Mouse (Mus musculus) heart, postnatal 25 days (tissue): ENCODE data around the gene Wdr43. TPM values are rescaled to one million over a fixed set of nuclear protein-coding genes. Genes with fewer than 3 reads are reported as not detected.
A peak's percentile ranks its signal among the peaks of the same experiment; 100 is the strongest.
"Not testable (repeated sequence)": the region's sequence is repeated elsewhere in the genome, so short reads cannot be mapped to it uniquely, and the experiment has no call there.

Source experiments
- DNase-seq: peaks from one replicate; pipeline ENCODE4 v3.0.0; 2022; ENCODE audit warnings: low spot score
- intact Hi-C: fragments of 180-260 bp; cut with DNase I; formaldehyde crosslinking; loops from one replicate; pipeline ENCODE4 v1.15.1; 2025
- total RNA-seq, 2 experiments: library from RNA; stranded (reverse); gene quantifications; 2 replicates each; pipeline ENCODE4 v1.2.3; 2021

Gene Wdr43
- total RNA-seq, result 10 to 100 TPM; 18.4 to 19.0 TPM

DNA sequence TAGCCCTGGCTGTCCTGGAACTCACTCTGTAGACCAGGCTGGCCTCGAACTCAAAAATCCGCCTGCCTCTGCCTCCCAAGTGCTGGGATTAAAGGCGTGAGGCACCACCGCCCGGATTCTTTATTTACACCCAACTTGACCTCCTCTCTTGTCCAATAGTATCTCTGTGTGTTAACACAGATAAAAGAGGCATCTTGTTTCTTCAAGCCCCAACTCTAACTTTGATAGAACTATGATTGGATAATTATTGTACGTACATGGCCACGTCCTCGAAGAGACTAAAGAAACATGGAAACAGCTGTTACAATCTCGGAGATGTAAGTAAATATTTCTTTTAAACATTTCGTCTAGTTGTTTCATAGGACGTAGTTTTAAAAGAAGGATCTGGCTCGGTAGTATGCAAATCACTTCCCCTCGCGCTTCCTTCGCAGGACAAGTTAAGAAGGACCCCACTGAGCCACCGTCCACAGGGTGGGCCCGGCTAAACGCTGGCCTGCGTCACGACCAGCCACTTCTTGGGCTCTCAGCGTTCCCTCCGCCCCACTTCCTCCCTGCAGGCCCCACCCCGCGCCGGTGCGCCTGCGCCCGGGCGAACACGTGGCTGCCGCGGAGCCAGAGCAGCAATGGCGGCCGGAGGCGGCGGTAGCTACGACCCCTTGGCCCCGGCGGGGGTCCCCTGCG lies at the start of gene Wdr43:
TSS of gene Wdr43 (plus strand) at position 258 of the 681 bp plus-strand sequence.
- intact Hi-C loops, result loop anchor here (1.0 to 10.0 kb wide), 2 partner anchors 17 to 91 kb away; partner anchors contain the start of gene Ndc80
- peak; percentile 95 for DNase-seq

DNA sequence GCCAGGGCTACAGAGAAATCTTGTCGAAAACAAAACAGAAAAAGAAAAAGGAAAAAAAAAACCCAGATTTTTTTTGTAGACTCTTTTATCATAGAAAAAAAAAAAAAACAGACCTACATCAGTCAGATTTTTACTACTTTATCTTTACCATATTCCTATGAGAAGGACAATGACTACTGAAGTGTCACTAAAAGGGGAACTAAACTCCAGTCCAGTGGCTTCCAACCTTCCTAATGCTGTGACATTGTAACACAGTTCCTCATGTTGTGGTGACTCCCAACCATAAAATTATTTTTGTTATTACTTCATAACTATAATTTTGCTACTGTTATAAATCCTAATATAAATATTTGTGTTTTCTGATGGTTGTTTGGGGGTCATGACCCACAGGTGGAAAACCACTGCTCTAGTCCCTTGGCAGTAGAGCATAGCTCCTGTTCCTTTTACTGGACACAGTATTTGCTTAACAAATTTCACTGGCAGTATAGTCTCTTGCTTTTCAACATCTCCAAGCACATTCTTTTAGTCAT lies 36.5 kb upstream of the Wdr43 start:
- DNase-seq, result no peak
- intact Hi-C loops, result no loop called here

DNA sequence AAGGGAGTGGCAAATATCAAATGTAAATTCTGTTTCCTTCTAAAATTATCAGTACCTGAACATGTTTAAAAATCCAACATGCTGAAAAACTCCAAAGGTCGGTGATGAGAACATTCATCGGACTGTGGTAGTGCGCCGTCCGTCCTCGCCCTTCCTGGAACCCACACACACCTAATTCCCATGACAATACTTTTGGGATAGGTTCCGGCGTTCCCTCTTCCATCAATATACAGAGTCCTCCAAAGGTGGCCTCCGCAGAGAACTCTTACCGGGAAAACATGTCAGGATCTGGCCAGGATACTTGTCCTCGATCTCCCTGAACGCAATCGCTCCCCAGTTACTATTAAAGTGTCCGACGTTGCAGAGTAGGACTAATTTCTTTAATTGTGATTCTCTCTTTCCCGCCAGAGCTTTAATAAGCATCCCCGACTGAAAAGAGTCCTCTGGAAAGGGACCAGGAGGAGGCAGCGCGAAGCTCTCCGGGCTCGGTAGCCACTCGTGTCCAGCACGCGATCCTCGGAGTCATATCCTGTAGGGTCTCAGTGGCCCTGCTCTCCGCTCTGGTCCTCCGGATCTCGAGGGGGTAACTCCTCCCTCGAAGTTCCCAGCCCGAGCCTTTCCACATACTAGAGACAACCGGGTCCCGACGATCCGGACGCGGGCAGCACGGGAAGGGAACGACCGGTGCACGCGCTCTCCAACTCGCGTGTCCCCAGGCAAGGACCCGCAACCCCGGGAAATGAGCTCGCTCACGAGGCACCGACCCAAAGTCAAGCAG lies 17.6 kb upstream of the Wdr43 start:
- intact Hi-C loops, result loop anchor here (1.0 kb wide), 1 partner anchor 18 kb away; no protein-coding TSS in a partner anchor
- no peak for DNase-seq

DNA sequence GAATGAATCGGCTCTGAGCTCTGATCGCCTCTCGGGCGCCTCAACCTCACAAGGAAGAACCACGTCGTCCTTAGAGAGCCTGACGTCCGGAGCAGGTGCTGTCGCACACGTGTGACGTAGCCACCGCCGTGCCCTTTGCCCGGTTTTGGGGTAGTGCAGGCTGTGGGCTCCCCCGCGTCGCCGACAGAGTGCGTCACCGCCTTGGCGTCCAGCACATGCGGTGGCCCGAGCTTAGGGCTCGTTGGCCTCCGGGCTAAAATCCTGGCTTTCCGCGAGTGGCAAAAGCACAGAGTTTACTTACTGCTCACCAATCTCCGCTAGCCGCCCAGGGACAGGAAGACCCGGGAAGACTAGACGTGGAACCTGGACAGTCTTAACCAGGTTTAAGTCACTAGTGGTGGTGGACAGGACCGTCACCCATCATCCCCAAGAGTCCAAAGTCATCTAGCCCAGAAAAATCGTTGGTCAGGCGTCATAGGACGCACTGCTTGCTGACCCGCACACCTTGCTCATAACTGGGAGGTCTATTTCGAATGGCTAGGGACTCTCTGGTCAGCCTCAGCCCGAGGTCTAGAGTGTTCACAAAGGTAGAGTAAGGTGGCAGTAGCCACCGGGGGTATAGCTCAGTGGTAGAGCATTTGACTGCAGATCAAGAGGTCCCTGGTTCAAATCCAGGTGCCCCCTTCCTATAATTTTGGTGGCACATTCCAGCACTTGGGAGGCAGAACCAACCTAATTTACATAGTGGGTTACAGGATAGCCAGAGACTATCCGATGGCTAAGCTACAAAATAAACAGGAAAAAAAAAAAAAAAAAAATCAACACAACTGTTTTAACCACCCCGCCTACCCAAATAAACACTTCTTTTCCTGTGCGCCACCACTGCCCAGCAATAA lies 16.8 kb upstream of the Wdr43 start:
- DNase-seq, result peak; percentile 74
- intact Hi-C loops, result loop anchor here (1.0 kb wide), 1 partner anchor 17 kb away; no protein-coding TSS in a partner anchor

DNA sequence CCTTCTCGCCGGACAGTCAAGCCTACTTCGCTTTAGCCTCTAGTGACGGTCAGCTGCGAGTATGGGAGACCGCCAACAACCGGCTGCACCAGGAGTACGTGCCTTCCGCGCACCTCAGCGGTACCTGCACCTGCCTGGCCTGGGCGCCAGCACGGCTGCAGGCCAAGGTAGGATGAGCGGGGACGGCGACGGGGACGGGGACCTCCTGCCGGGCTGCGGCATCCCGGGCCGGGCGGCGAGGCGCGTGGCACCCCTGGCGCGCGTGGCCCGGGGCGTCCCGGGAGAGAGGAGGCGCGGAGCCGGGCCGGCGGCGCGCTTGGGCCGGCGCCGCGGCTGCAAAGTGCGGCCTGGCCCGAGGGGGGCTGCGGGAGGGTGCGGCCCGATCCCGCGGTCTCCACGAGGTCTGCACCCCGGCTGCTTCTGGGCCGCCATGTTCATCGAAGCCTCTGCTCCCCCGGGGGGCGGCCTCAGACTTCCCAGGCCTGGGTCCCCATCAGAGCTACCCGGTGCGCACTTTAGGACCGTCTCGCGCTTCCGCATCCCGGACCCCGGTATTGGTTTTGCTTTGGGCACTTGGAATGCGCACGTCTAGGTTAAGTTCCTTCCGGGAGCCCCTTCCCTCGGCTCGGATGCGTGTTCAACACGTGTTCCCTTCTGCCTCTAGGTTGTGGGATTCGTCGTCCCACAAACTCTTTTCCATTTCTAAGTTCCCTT lies 781 bp downstream of the Wdr43 start:
- no peak for DNase-seq
- intact Hi-C loops, result loop anchor here (1.0 to 10.0 kb wide), 2 partner anchors 18 to 92 kb away; partner anchors contain the start of gene Ndc80

DNA sequence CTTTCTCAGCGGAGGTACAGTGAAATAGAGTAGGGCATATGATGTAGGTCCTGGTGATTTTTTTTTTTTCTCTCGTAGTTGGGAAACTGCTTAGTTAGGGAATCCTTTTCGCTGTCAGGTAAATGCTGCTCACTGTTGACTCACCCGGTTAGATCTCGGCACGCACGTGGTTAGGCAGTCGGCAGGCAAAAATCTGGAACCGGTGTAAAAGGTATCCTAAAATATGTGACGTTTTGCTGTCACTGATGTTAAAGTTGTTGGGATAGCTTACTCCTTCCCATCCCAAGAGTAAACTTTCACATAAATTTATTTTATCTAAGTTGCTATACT lies 1.3 kb downstream of the Wdr43 start:
- intact Hi-C loops, result loop anchor here (10.0 kb wide), 1 partner anchor 92 kb away; the partner anchor contains the start of gene Ndc80
- no peak for DNase-seq

DNA sequence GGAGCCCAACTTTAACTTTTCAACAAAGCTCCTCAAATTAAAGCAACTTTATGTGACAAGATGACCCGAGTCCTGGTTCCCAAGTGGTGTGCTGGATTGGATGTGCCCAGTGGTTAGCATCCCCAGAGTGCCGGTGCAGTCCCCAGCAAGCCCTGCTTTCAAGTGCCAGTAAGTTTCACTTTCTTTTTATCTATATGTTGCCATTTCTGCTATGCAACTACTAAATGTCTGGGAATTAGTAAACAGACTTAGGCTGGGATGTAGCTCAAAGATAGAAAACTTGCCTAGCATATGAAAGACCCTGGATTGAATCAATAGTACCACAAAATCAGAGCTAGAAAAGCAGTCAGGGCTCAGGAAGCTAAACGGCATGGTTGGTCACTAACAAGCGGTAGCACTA lies 2.3 kb downstream of the Wdr43 start:
- intact Hi-C loops, result loop anchor here (10.0 kb wide), 1 partner anchor 93 kb away; the partner anchor contains the start of gene Ndc80
- DNase-seq, result no peak

DNA sequence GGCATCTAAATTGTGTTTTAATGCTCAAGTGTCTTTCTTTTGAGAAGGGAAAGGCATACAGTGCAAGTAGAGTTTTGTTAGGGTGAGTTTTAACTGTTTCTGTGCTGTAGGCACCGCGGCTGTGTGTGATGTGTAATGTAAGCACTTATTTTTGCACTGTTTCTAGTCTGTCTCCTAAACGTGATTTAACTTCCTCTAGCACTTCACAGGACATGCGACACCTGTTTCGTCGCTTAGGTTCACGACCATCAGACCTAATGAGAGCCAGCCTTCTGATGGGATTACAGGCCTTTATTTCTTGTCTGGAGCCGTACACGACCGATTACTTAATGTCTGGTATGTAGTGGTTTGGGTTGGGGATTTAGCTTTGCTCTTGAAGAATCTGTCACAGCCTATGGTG lies 16.1 kb downstream of the Wdr43 start:
- no peak for DNase-seq
- intact Hi-C loops, result no loop called here

DNA sequence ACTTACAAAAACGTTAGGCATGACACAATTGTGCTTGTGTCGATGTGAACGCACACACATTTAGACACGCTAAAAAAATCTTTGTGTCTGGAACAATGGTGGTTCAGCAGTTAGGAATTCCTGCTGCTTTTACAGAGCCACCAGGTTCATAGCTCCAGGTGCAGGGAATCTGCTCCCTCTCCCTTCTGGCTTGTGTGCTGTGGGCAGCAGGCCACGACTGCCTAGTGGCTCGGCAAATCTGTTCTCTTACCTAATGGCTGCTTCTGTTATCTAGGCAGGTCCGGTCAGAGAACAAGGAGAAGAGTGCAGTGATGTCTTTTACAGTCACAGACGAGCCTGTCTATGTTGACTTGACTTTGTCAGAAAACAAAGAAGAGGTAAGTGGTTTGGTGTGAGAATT lies 17.7 kb downstream of the Wdr43 start:
- intact Hi-C loops, result no loop called here
- DNase-seq, result no peak

DNA sequence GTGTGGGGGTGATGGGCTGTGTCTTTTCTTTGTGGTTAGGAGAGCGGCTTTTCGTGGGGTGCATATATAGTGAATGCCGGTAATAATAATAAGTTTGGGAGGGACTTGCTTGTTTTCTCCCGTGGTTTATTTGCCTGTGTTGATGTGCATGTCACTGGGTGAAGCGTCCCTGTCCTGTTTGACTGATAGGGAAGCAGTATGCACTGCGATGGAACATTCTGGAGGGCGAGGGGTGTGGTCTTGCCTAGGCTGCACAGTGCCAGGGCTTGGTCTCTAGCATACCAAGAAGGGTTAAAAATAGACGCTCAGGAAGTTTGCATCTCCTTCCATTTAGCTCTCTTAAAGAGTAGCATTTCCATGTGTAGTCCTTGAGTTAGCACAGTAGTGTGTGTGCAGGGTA lies 21.1 kb downstream of the Wdr43 start:
- intact Hi-C loops, result no loop called here
- DNase-seq, result no peak

DNA sequence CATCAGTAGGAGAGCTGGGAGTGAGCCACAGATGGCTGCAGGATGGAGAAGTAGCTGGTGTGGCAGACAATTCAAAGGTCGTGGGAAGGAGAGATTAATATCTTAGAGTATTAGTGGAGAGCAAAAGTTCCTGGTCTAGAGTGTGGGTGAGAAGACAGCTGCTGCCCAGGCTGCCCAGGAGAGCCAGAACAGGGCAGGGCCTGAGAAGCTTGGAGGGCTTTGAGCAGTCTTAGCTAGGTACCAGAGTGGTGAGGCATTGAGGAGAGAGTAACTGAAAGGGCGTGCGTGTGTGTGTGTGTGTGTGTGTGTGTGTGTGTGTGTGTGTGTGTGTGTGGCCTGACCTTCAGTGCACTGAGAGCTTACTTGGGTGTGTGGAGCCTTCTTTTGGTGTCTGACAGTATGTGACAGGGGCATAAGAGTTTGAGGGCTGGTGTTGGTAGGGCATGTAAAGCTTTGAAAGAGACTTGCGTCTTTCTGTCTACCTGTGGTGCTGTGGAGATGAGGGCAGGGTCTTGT lies 22.1 kb downstream of the Wdr43 start:
- no peak for DNase-seq
- intact Hi-C loops, result no loop called here

DNA sequence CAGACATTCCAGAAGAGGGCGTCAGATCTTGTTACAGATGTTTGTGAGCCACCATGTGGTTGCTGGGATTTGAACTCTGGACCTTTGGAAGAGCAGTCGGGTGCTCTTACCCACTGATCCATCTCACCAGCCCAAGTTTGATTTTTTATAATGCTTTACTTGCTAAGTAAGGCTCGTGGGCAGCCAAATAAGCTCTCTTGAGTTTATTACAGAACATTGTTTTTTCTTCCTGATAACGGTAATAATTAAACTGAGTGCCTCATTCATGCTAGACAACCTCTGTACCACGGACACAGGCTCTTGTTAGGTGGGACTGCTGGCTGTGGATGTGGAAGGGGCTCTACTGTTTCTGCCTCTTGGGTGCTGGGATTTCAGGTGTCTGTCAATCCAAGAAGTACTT lies 23.4 kb downstream of the Wdr43 start:
- intact Hi-C loops, result not testable (repeated sequence)

DNA sequence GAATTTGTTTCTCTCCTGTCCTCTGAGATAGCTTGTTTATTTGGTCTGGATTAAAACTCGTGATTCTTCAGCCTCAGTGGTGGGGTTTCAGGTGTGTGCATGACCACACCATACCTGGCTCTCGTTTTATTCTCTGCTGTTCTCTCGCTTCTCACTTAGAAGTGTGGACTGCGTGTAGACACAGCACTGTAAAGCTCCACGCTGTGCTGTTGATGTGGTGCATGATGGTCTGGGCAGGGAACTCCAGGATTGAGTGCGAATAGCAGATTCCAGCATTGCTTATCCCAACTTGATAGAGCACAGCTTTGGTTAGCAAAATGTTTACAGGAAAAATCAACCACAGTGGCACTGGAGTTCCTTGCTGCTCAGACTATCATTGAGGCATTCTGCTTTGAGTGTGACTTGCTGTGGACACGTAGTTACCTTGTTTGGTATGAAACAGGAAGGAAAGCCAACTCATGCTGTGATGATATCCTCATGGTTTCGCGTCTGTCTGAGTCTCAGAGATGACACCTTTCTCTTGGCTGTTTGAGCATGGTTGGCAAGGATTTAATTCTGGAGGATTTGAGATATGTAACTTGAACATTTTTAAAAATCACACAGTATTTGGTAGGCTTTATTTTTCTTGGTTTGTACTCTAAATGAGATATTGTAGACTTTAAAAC lies 24.9 kb downstream of the Wdr43 start:
- no peak for DNase-seq
- intact Hi-C loops, result no loop called here

More for the DNA sequence above, 23.4 kb downstream of the Wdr43 start:
- not testable (repeated sequence) for DNase-seq

DNA sequence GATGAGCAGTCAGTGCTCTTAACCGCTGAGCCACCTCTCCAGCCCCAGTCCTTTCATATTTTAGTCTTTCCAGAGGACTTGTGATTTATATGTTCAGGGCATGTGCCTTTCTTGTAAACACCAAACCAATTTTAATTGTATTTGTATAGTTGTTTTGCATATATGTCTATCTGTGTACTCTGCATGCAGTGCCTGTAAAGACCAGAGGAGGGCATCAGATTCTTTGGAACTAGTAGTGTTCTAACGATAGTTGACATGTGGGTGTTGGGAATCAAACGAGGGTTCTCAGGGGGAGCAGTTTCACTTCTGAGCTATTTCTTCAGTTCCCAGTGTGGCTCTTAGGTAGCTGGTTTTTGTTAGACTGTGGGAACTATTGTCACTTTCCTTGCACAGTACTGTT lies 26.5 kb downstream of the Wdr43 start:
- intact Hi-C loops, result no loop called here
- no peak for DNase-seq

DNA sequence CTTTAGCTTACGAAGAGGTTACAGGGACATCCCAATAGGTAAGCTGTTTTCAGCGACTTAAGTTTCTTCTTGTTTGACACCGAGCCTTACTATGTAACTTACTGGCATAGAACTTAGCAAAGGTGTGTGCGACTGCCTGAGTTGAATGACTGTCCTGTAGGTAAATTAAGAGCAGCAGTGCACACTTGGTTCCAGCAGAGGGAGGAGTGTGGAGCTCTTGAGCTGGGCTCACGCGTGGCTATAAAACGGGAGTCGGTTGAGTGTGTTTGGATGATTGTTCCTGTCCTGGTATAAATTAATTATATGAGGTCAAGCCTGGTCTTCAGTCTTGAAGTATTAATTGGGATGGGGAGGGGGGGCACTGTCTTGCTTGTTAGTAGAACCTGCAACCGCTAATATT lies 34.3 kb downstream of the Wdr43 start:
- DNase-seq, result no peak
- intact Hi-C loops, result no loop called here

DNA sequence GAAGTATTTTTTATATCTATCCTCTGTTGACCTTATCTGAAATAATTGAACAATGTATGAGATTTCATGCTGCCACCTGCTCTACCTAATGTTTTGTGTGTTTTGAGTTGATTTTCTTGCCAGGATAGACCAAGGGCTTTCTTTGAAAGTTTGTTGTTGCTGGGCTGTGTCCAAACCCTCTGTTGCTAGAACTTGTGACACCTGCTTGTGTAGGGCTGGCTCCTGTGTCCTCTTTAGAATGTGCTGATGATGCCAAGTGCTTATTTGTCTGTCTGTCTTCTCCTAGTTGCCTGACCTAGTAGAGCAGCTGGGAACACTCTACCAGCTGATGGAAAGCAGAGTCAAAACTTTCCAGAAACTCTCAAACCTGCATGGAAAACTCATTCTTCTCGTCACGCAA lies 36.8 kb downstream of the Wdr43 start:
- intact Hi-C loops, result no loop called here
- DNase-seq, result no peak

DNA sequence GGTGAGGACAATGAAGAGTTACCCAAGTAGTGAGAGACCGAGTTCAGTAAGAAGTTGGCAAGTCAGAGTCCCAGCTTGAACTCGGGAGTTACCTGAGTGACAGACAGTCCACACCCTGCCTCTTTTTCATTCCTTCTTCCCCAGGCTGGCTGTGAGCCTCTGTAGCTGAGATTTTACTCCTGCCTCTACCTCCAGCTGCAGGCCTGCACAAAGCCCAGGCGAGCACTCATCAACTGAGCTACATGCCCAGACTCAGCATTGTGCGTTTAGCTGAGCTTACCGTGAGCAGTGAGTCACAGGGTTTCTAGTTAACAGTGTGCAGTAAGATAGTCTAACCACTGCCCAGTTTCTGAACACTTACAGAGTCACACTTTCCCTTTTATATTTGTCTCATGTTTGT lies 37.2 kb downstream of the Wdr43 start:
- intact Hi-C loops, result no loop called here
- DNase-seq, result no peak

DNA sequence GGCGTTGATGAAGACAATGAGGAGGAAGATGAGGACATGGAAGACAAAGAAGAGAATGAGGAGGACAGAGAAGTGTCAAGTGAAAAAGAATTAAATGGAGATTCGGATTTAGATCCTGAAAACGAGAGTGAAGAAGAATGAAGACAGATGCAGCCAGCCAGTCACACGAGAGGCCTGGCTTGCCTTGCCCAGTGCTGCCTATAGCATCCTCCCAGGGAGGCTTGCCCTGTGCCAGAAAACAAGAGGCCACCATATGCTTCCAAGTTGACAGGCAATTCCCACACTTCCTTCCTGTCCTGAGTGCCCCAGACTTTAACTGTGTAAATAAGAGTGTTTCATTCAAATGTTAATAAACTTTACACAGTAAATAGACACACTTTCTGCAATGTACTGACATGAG lies 41.8 kb downstream of the Wdr43 start:
- no peak for DNase-seq
- intact Hi-C loops, result no loop called here

DNA sequence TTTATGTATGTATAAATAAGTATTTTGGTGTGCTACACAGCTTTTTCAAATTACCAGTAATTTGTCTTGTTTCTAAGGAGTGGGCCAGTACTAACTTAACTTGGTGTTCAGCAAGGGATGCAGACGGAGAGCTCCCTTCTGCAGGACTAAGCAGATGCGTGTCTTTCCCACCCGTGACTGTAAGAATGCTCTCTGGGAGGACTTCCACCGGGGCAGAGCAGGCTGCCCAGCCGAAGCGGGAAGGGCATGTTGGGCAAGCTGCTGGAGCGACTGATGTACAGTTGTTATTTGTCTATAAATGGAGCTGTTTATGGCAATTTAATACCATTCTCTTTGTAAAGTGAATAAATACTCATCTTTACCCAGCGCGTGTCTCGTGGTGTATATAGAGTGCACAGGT lies 43.0 kb downstream of the Wdr43 start:
- intact Hi-C loops, result no loop called here
- no peak for DNase-seq
